Mouse (Mus musculus): ENCODE data around the gene Odf2l. TPM values are rescaled to one million over a fixed set of nuclear protein-coding genes. Genes with fewer than 3 reads are reported as not detected.
A peak's percentile ranks its signal among the peaks of the same experiment; 100 is the strongest.

The Odf2l gene
- polyA plus RNA-seq, 1 experiment from 2014 or later = 24.8 TPM

DNA sequence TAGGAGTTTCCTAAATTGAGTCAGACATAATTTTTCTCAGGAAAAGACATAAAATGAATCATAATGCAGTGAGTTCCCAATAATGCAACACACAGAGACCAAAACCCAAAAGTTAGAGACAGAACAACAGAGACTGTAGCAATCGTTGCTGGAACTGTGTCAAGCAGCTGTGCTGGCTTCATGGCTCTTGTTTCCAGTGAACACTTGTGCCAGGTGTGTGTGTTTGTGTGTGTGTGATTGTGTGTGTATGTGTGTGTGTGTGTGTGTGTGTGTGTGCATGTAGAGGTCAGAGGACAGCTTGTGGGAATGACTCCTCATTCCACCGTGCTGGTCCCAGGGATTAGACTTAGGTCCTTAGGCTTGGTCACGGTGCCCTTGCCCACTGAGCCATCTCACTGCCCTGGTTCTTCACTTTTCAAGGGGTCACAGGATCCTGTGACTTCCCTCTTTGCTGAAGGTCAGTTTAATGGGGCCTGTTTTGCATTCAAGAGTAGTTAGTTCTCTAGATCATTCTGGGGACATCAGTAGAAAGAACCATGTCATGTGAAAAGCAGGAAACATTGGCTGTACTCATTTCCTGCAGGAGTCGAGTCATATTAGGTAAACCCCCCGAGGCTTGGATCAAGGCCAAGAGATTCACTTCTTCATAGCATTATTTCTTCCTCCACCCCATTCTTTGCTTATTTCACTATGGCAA is 13.2 kb upstream of the Odf2l start:
- Histone ChIP-seq H3K9me3 (replicated peaks) (no peaks in the 10 kb centered on the region; the same call in 1 of the 2 replicates), H3K27ac (no peak overlapping the region), H3K9ac (no peak overlapping the region), H3K4me1 (no peaks in the 10 kb centered on the region), H3K4me2 (replicated peaks) (no peak overlapping the region), H3K4me3 (no peak overlapping the region), H3K27me3 (no peaks in the 10 kb centered on the region), H3K36me3 (no peaks in the 10 kb centered on the region)
- ATAC-seq (ENCODE audit: low FRiP score) = no peak
- 81% methylated on average over 5 of the region's 5 CpGs for WGBS

DNA sequence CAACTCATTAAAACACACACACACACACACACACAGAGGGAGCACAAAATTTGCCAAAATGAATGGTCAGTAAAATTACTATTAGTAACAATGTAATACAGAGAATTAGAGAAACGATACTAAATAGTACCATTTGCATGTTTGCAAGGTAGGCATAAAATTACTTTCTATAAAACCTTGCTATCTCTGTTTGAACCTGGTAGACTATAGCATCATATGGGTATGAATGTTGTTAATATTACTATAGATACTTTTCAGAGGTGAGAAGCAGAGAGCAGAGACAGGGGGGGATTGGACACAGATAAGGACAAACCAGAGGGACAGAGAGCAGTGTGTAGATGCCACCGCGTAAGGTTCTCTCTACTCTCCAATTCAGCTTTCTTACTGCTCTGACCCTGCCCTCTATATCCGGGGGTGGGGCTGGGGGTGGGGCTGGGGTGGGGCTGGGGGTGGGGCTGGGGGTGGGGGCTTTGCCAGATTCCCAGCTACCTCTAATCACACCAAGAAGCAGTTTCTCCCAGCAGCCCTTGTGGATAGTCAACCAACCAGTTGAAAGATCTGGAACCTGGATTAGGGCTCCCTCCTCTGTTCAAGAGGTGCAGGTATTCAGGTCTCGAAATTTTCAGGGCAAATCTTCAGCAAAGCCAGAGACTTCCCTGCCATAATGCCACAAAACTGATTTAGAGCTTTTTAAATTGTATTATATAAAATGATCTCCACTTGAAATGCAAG is 12.4 kb upstream of the Odf2l start:
- Histone ChIP-seq H3K9me3 (replicated peaks) (no peaks in the 10 kb centered on the region; the same call in 1 of the 2 replicates), H3K27ac (no peak overlapping the region), H3K4me1 (no peaks in the 10 kb centered on the region), H3K36me3 (no peaks in the 10 kb centered on the region), H3K9ac (no peak overlapping the region), H3K4me3 (no peak overlapping the region), H3K4me2 (replicated peaks) (no peak overlapping the region), H3K27me3 (no peaks in the 10 kb centered on the region)
- no peak for ATAC-seq (ENCODE audit: low FRiP score)
- WGBS = 74% methylated on average over 5 of the region's 5 CpGs

DNA sequence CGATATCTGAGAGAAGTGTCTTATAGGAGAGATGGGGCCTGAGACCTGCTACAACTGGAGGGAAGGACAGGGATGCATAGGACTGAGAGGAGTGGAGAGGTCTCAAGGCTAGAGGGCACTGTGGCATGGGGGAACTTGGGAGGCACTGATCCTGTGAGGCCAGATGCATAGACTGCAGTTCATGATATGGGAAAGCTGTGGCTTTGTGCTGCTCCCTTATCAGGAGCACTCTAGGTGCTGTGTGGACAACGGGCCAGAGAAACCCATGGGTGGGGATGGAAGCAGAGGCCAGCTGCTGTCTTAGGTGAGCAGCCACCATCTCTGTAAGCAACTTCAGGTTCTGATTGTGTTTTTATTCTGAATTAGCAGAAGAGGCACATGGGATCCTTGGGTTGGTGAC is 3.2 kb upstream of the Odf2l start:
- Histone ChIP-seq H3K27ac (no peak overlapping the region), H3K9ac (no peak overlapping the region), H3K4me2 (replicated peaks) (no peak overlapping the region), H3K4me1 (peaks cover 9% of the 10 kb centered on the region; the same call in 1 of the 2 replicates), H3K27me3 (no peaks in the 10 kb centered on the region), H3K9me3 (replicated peaks) (no peaks in the 10 kb centered on the region), H3K4me3 (no peak overlapping the region), H3K36me3 (no peaks in the 10 kb centered on the region)
- no peak for ATAC-seq (ENCODE audit: low FRiP score)
- whole genome bisulfite sequencing = 88% methylated on average over 2 of the region's 2 CpGs

DNA sequence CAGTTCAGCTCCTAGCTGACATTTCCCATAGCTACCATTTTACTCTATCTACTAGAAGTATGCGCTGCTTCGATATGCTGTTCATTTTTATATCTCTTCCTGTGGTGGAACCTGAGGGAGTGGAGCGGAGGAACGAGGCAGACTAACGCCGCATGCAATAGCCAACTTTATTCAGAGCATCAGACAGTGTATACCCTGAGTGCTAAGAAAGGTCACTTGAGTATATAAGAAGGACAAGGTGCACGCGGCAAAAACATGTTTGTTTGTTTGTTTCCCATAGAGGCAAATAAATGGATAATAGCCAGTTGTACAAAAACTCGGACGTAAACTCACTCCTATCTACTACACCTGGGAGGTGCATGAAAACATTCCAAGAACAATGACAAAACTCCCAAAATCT is 751 bp upstream of the Odf2l start:
- Histone ChIP-seq H3K36me3 (no peaks in the 10 kb centered on the region), H3K9ac (peak overlapping the region; percentile 58), H3K9me3 (replicated peaks) (no peaks in the 10 kb centered on the region), H3K4me1 (peaks cover 9% of the 10 kb centered on the region; the same call in 1 of the 2 replicates), H3K27ac (peak overlapping the region; percentile 97), H3K4me2 (replicated peaks) (peak overlapping the region; percentile 75), H3K4me3 (peak overlapping the region; percentile 72), H3K27me3 (no peaks in the 10 kb centered on the region)
- no peak for ATAC-seq (ENCODE audit: low FRiP score)
- WGBS = 86% methylated on average over 10 of the region's 10 CpGs

DNA sequence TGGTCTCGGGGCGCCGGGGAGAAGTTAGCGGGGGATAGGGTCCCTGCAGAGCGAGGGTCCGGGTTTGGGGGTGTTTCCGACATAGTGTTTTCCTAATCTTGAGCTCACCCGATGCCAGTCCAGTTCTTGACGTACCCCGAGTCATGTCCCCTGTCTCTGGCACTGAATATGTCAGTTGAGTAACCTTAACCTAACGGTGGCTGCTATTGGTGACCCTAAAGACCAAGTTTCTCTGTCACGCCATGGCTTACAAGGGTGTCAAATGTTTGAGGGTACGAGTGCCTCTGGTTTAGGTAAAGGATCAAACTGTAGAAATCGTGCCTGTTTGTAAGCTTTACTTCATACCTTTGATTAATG is 592 bp downstream of the Odf2l start:
- H3K27ac ChIP-seq = peak overlapping the region; percentile 97
- H3K4me3 ChIP-seq = peak overlapping the region; percentile 72
- peaks cover 9% of the 10 kb centered on the region; the same call in 1 of the 2 replicates for H3K4me1 ChIP-seq
- no peaks in the 10 kb centered on the region for H3K9me3 ChIP-seq (replicated peaks)
- peak; percentile 76; the same call in 1 of the 2 replicates for ATAC-seq (ENCODE audit: low FRiP score)
- peak overlapping the region; percentile 75 for H3K4me2 ChIP-seq (replicated peaks)
- no peaks in the 10 kb centered on the region for H3K27me3 ChIP-seq
- WGBS = 6% methylated on average over 14 of the region's 14 CpGs
- H3K9ac ChIP-seq = peak overlapping the region; percentile 81
- no peaks in the 10 kb centered on the region for H3K36me3 ChIP-seq

DNA sequence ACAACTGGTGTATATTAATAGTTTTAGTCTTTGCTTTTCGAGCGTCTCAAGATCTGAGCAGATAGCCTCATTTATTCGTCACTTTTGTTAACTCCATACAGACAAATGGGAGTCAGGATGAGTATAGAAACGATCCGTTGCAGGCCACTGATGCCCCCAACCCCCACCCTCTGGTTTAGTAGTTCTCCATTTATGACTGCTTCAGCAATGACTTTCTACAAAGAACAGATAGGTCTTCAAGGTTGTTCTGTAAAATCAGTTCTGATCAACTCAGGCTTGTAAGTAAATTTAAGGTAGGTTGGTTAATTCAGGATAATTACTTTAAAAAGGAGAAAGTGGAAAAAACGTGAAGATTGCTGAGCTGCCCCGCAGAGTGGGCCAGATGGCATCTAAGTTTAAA is 1.0 kb downstream of the Odf2l start:
- no peak for ATAC-seq (ENCODE audit: low FRiP score)
- 71% methylated on average over 7 of the region's 7 CpGs for WGBS
- Histone ChIP-seq H3K4me2 (replicated peaks) (peak overlapping the region; percentile 75), H3K36me3 (no peaks in the 10 kb centered on the region), H3K27me3 (no peaks in the 10 kb centered on the region), H3K27ac (peak overlapping the region; percentile 97; the same call in 1 of the 2 replicates), H3K9me3 (replicated peaks) (no peaks in the 10 kb centered on the region), H3K4me3 (peak overlapping the region; percentile 72), H3K4me1 (peaks cover 9% of the 10 kb centered on the region; the same call in 1 of the 2 replicates), H3K9ac (peak overlapping the region; percentile 81; the same call in 1 of the 2 replicates)

DNA sequence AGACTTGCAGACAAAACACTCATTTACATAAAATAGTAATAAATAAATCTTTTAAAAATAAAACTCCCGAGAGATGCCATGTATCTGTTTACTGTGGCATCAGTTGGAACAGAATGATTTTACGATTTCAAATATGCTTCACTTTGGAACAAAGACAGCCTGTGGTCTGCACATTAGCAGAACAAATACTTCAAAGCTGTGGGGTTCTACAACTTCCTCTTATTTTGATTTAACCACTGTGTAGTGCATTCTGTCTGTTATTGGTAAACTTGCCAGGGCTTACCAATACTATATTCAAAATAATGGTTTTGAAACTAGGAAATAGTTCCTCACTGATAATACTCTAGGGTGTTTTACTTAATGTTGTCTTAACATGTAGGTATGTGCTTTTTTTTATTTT is 8.2 kb downstream of the Odf2l start:
- Histone ChIP-seq H3K9me3 (replicated peaks) (no peaks in the 10 kb centered on the region), H3K27me3 (no peaks in the 10 kb centered on the region), H3K36me3 (peaks cover 17% of the 10 kb centered on the region), H3K9ac (no peak overlapping the region), H3K4me1 (no peaks in the 10 kb centered on the region), H3K27ac (no peak overlapping the region), H3K4me3 (no peak overlapping the region), H3K4me2 (replicated peaks) (no peak overlapping the region)
- 86% methylated on average over 2 of the region's 2 CpGs for WGBS
- no peak for ATAC-seq (ENCODE audit: low FRiP score)

DNA sequence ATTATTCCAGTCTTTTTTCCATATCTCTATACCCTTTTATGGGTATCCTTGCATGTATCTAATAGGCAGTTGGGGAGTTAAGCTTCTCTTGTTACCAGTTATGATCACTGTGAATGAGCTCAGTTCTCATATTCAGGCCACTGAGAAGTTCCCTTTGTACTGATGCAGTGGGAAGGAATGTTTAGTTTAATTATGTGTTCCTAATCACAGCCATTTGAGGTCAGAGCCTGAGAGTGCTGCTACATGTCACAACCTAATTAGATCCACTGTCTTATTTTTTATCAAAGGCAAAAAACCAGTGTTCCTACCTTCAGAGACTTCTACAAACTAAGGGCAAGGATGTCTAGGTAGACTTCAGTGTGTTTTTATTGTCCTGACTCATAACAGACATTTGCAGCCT is 11.0 kb downstream of the Odf2l start:
- Histone ChIP-seq H3K4me3 (no peak overlapping the region), H3K4me2 (replicated peaks) (no peak overlapping the region), H3K27me3 (no peaks in the 10 kb centered on the region), H3K9me3 (replicated peaks) (no peaks in the 10 kb centered on the region), H3K4me1 (no peaks in the 10 kb centered on the region), H3K27ac (no peak overlapping the region), H3K36me3 (peaks cover 30% of the 10 kb centered on the region), H3K9ac (no peak overlapping the region)
- ATAC-seq (ENCODE audit: low FRiP score) = no peak

DNA sequence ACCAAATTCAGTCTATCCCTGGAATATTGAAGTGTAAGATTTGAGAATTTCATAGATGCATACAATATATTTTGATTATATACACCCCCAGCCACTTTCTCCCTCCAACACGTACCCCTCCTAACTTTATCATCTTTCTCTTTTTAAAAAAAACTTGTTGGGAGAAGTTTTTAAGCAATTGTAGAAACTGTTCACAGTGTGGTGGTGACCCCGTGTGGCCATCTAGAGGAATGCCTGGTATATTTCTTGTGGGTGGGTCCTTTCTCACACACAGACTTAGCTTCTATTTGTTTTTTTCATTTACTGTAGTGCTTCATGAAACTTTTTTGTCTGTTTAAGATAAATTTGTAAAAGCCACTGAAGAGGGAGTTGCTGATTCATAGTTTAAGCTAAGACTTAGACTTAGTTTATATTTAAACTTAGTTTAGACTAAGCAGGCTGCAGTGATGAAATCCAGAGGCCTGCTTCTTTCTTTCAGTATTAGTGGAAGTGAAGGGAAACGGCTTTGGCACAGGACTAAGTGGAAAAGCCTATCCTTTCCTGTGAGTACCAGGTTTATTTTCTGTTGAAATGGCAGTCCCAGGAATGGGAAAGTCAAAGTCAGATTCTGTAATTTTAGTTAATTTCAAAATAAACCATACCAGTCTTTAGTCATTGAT is 13.0 kb downstream of the Odf2l start:
- H3K27me3 ChIP-seq = no peaks in the 10 kb centered on the region
- H3K9me3 ChIP-seq (replicated peaks) = no peaks in the 10 kb centered on the region
- no peak overlapping the region for H3K9ac ChIP-seq
- WGBS = 41% methylated on average over 3 of the region's 3 CpGs
- no peak overlapping the region for H3K4me2 ChIP-seq (replicated peaks)
- no peak overlapping the region for H3K4me3 ChIP-seq
- H3K27ac ChIP-seq = no peak overlapping the region
- H3K4me1 ChIP-seq = no peaks in the 10 kb centered on the region
- peaks cover 38% of the 10 kb centered on the region for H3K36me3 ChIP-seq
- no peak for ATAC-seq (ENCODE audit: low FRiP score)

DNA sequence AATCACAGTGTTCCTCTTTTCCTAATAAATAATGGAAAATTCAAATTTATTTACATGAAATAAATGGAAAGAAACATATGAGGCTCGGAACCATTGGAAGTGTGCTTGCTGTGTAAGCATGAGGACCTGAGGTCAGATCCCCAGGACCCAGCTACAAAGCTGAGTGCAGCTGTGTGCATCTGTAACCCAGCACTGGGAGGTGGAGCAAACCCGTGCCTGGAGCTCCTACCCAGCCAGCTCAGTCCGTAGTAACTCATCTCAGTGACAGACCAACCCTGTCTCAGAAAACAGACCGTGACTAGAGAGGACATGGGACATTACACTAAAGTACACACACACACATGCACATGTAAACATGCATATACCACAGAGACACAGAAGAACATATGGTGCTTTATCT is 21.8 kb downstream of the Odf2l start:
- no peak overlapping the region for H3K4me3 ChIP-seq
- WGBS = 81% methylated on average over 4 of the region's 4 CpGs

DNA sequence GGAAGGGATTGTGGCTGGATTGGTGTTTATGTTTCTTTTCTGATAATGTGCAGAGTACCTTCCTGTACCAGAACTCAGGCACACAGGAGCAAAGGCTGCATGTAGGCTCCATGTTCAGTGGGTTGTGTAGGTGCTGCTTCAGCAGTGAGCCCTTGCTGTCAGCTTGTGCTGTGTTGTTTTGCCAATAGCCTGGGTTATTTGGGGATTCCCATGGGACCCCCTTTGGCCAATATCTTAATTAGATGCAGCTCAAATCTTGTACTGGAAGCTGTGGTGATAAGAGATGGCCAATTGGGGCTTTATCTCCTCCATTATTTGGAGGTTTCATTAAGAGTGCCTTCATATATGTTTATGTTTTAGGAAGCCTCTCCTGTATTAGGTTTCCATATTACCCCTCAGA is 24.5 kb downstream of the Odf2l start:
- ATAC-seq (ENCODE audit: low FRiP score) = no peak
- no peak overlapping the region for H3K27ac ChIP-seq
- no peaks in the 10 kb centered on the region for H3K27me3 ChIP-seq
- no peak overlapping the region for H3K4me3 ChIP-seq
- peaks cover 12% of the 10 kb centered on the region; the same call in 1 of the 2 replicates for H3K36me3 ChIP-seq
- H3K4me1 ChIP-seq = no peaks in the 10 kb centered on the region
- H3K9me3 ChIP-seq (replicated peaks) = no peaks in the 10 kb centered on the region
- no peak overlapping the region for H3K4me2 ChIP-seq (replicated peaks)
- H3K9ac ChIP-seq = no peak overlapping the region

More for the DNA sequence above, 21.8 kb downstream of the Odf2l start:
- no peak overlapping the region for H3K9ac ChIP-seq
- no peaks in the 10 kb centered on the region for H3K27me3 ChIP-seq
- ATAC-seq (ENCODE audit: low FRiP score) = no peak
- no peak overlapping the region for H3K27ac ChIP-seq
- H3K9me3 ChIP-seq (replicated peaks) = no peaks in the 10 kb centered on the region
- H3K4me2 ChIP-seq (replicated peaks) = no peak overlapping the region
- no peaks in the 10 kb centered on the region for H3K4me1 ChIP-seq
- H3K36me3 ChIP-seq = peaks cover 13% of the 10 kb centered on the region

DNA sequence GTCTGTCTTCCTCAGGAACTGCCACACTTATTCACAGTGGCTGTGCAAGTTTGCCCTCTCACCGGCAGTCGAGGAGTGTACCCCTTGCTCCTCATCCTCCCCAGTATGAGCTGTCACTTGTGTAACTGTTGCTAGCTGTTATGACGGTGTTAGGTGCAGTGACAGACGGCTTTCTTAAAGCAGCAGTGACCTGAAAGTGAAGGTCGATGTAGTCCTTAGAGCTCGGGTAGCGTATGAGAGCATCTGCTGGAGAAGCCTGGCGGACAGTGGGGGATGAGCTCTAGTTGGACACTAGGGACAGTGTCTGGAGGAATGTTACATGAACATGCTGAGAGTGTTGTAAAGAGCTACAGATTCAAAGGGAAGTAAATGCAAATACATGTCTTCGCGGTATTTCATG is 25.5 kb downstream of the Odf2l start:
- no peaks in the 10 kb centered on the region for H3K4me1 ChIP-seq
- H3K36me3 ChIP-seq = peaks cover 14% of the 10 kb centered on the region
- H3K4me2 ChIP-seq (replicated peaks) = no peak overlapping the region
- no peak for ATAC-seq (ENCODE audit: low FRiP score)
- H3K9ac ChIP-seq = no peak overlapping the region
- H3K9me3 ChIP-seq (replicated peaks) = no peaks in the 10 kb centered on the region
- no peak overlapping the region for H3K27ac ChIP-seq
- H3K27me3 ChIP-seq = no peaks in the 10 kb centered on the region
- WGBS = 84% methylated on average over 10 of the region's 10 CpGs
- no peak overlapping the region for H3K4me3 ChIP-seq

Data from hindbrain, embryonic 12.5 days (tissue).